Mouse (Mus musculus) mesoderm, embryonic 11.5 days (tissue): ENCODE results near the gene Ss18l1.
A peak's percentile ranks its signal among the peaks of the same experiment; 100 is the strongest.

Experiments used
- DNase-seq: peaks from one replicate; pipeline ENCODE4 v3.0.0-alpha.2; 2012; ENCODE audit warnings: low read depth, low spot score

Gene Ss18l1

GRCm38 (mm10) chr2:180118661-180119438 lies 76.5 kb downstream of the Ss18l1 start, which contains the start of gene Osbpl2:
Osbpl2 (plus strand) TSS chr2:180119306.
- DNase-seq, result peak; percentile 99
